In genomic region chr5:26985114-26985513, GRCm38 (mm10) we compare ENCODE assay signal across 26 mouse cellular contexts.
DNase-seq lines count a peak whose midpoint lies in the region; ATAC-seq lines count a peak whose summit lies in the region.
"Had no signal": no experiment of that assay in that cellular context is flagged by ENCODE, and none has a peak within 500 bp of the region (broad histone marks: within the 10 kb centered on the region; RNA-seq: fewer than 3 reads in every experiment).

No protein-coding gene starts in this region.

- no peak overlapping the region for H3K9ac ChIP-seq in forebrain, embryonic 12.5 days
- H3K9ac ChIP-seq in midbrain, embryonic 11.5 days (ENCODE audit: low read length), result no peak overlapping the region
- no peak overlapping the region for H3K9ac ChIP-seq in midbrain, embryonic 16.5 days (ENCODE audit: low read depth, low read length)
- H3K9ac ChIP-seq: forebrain, embryonic 15.5 days; hindbrain, embryonic 13.5 days had no signal

- no peak for ATAC-seq in forebrain, embryonic 12.5 days (ENCODE audit: low FRiP score)
- peak; percentile 54; the same call in 1 of the 2 replicates for ATAC-seq in midbrain, embryonic 11.5 days (ENCODE audit: low FRiP score)
- ATAC-seq in midbrain, embryonic 16.5 days, result no peak
- ATAC-seq: forebrain, embryonic 15.5 days; inflammation-experienced regulatory T-cells, adult 6 months; intestine, embryonic 16.5 days had no signal

- WGBS in forebrain, embryonic 10.5 days, result 17% methylated on average over 1 of the region's 1 CpGs
- WGBS in forebrain, embryonic 12.5 days, result 11% methylated on average over 1 of the region's 1 CpGs
- 17% methylated on average over 1 of the region's 1 CpGs for WGBS in midbrain, embryonic 11.5 days
- 0% methylated on average over 1 of the region's 1 CpGs for WGBS in midbrain, embryonic 16.5 days

- H3K4me3 ChIP-seq in forebrain, embryonic 10.5 days, result no peak overlapping the region
- no peak overlapping the region for H3K4me3 ChIP-seq in forebrain, embryonic 12.5 days (replicated peaks)
- H3K4me3 ChIP-seq in midbrain, embryonic 11.5 days (ENCODE audit: low read depth, low read length), result no peak overlapping the region
- H3K4me3 ChIP-seq in midbrain, embryonic 16.5 days (ENCODE audit: low read depth, low read length), result no peak overlapping the region
- H3K4me3 ChIP-seq: forebrain, embryonic 15.5 days; heart, adult 2 months; hindbrain, embryonic 13.5 days had no signal

- no peak overlapping the region for H3K4me2 ChIP-seq in forebrain, embryonic 12.5 days
- no peak overlapping the region for H3K4me2 ChIP-seq in midbrain, embryonic 11.5 days
- no peak overlapping the region for H3K4me2 ChIP-seq in midbrain, embryonic 16.5 days (ENCODE audit: low read length)
- H3K4me2 ChIP-seq: forebrain, embryonic 15.5 days; heart, embryonic 11.5 days; hindbrain, embryonic 13.5 days had no signal

- no peaks in the 10 kb centered on the region for H3K36me3 ChIP-seq in forebrain, embryonic 10.5 days (replicated peaks)
- H3K36me3 ChIP-seq in forebrain, embryonic 12.5 days (replicated peaks), result no peaks in the 10 kb centered on the region
- H3K36me3 ChIP-seq in midbrain, embryonic 11.5 days (ENCODE audit: control insufficient read depth, insufficient read depth, low read length), result no peaks in the 10 kb centered on the region
- no peaks in the 10 kb centered on the region for H3K36me3 ChIP-seq in midbrain, embryonic 16.5 days (ENCODE audit: control insufficient read depth, insufficient read depth, low read length)
- H3K36me3 ChIP-seq: forebrain, embryonic 15.5 days; hindbrain, embryonic 13.5 days had no signal

- DNase-seq in forebrain, embryonic 10.5 days (ENCODE audit: extremely low spot score, low spot score), result no peak
- no peak for DNase-seq in midbrain, embryonic 11.5 days (ENCODE audit: low spot score, missing footprints)
- peak; percentile 21 for DNase-seq in ZHBTc4 (ENCODE audit: low read depth, low spot score)
- DNase-seq in embryo, embryonic 11 days, result peak; percentile 14
- DNase-seq in layer of hippocampus, postnatal 14 days (ENCODE audit: low spot score in 2 of 2), result no peak
- DNase-seq in adrenal gland, adult 18-20 months (ENCODE audit: low spot score in 2 of 2), result no peak
- DNase-seq: adrenal gland, postnatal 10 days; adrenal gland, postnatal 36 days; B cell, adult 2 months; cerebellum, adult 11-12 months; cerebellum, adult 8-10 months; cerebellum, postnatal 10 days; cerebellum, postnatal 36 days; gastrocnemius, postnatal 36 days; heart, adult 2 months; kidney, adult 18-20 months; kidney, adult 9 months had no signal

- peaks cover 19% of the 10 kb centered on the region for H3K4me1 ChIP-seq in forebrain, embryonic 10.5 days
- H3K4me1 ChIP-seq in forebrain, embryonic 12.5 days, result peaks cover 15% of the 10 kb centered on the region; the same call in 1 of the 2 replicates
- H3K4me1 ChIP-seq in midbrain, embryonic 11.5 days (ENCODE audit: control insufficient read depth, insufficient read depth, low read length), result peaks cover 4% of the 10 kb centered on the region; the same call in 1 of the 2 replicates
- no peaks in the 10 kb centered on the region for H3K4me1 ChIP-seq in midbrain, embryonic 16.5 days (ENCODE audit: control insufficient read depth, insufficient read depth, low read length)
- H3K4me1 ChIP-seq: forebrain, embryonic 15.5 days; hindbrain, embryonic 13.5 days had no signal

- H3K27me3 ChIP-seq in forebrain, embryonic 10.5 days (ENCODE audit: poor library complexity, severe bottlenecking), result no peaks in the 10 kb centered on the region
- no peaks in the 10 kb centered on the region for H3K27me3 ChIP-seq in forebrain, embryonic 12.5 days
- H3K27me3 ChIP-seq in midbrain, embryonic 11.5 days (ENCODE audit: control insufficient read depth, insufficient read depth, low read length), result no peaks in the 10 kb centered on the region
- H3K27me3 ChIP-seq in midbrain, embryonic 16.5 days (ENCODE audit: control insufficient read depth, insufficient read depth, low read depth, low read length), result no peaks in the 10 kb centered on the region
- H3K27me3 ChIP-seq: CH12.LX; forebrain, embryonic 15.5 days; hindbrain, embryonic 13.5 days had no signal

- H3K27ac ChIP-seq in forebrain, embryonic 10.5 days, result peak overlapping the region; percentile 41; the same call in 1 of the 2 replicates
- H3K27ac ChIP-seq in forebrain, embryonic 12.5 days, result no peak overlapping the region
- H3K27ac ChIP-seq in midbrain, embryonic 11.5 days (ENCODE audit: low read depth, low read length), result no peak overlapping the region
- no peak overlapping the region for H3K27ac ChIP-seq in midbrain, embryonic 16.5 days (ENCODE audit: low read length)
- H3K27ac ChIP-seq: forebrain, embryonic 15.5 days; heart, adult 2 months; hindbrain, embryonic 13.5 days; hindbrain, postnatal 0 days had no signal

- no peaks in the 10 kb centered on the region for H3K9me3 ChIP-seq in forebrain, embryonic 10.5 days
- H3K9me3 ChIP-seq in forebrain, embryonic 12.5 days, result no peaks in the 10 kb centered on the region
- no peaks in the 10 kb centered on the region for H3K9me3 ChIP-seq in midbrain, embryonic 11.5 days (ENCODE audit: control insufficient read depth, low read length)
- H3K9me3 ChIP-seq in midbrain, embryonic 16.5 days (replicated peaks; ENCODE audit: control insufficient read depth, low read length, poor library complexity, severe bottlenecking), result no peaks in the 10 kb centered on the region
- H3K9me3 ChIP-seq: forebrain, embryonic 15.5 days; hindbrain, embryonic 13.5 days had no signal

Comparison
In these comparisons a context has a peak if more than half of its experiments do, and no peak if none do; other contexts are left out.
1. DNase-seq: peak in ZHBTc4 (single experiment) and embryo, embryonic 11 days (single experiment); none in forebrain, embryonic 10.5 days (single experiment), midbrain, embryonic 11.5 days (single experiment), layer of hippocampus, postnatal 14 days (0 of 2) and adrenal gland, adult 18-20 months (0 of 2).